Mouse (Mus musculus): ENCODE measurements around the gene Gna14.

DNA sequence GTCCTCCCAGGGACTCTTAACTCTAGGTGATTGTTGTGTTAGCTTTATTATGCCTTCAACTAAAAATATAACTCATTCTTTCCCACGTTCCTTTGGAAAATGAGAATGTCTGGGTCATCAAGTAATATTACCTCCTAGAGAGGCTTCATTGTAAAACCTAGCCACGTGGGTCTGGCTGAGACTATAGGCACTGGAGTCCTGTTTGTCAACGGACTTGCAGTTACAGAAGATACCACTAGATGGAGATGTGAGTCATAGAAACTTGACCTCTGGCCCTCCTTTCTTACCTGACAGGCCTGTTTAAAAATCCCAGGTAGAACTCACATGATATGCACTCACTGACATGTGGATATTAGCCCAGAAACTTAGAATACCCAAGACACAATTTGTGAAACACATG is 149.8 kb downstream of the Gna14 start:
- TF ChIP-seq POLR2A (IDR thresholded peaks at IDR 0.05; ENCODE audit: insufficient read depth, low read length) (no peak), CTCF (IDR thresholded peaks at IDR 0.05; ENCODE audit: low read depth, low read length) (no peak), EP300 (IDR thresholded peaks at IDR 0.05; ENCODE audit: insufficient read depth, low read depth, low read length) (no peak)
